Comparison of ENCODE assay signal across 25 mouse cellular contexts in genomic region chr7:119762166-119762697, GRCm38 (mm10). TPM values are rescaled to one million over a fixed set of nuclear protein-coding genes. Genes with fewer than 3 reads are reported as not detected.
"Had no signal": no experiment of that assay in that cellular context is flagged by ENCODE, and none has a peak within 500 bp of the region (broad histone marks: within the 10 kb centered on the region; RNA-seq: fewer than 3 reads in every experiment).

No protein-coding gene starts in this region.

- ATAC-seq: intestine, postnatal 0 days; midbrain, embryonic 13.5 days; midbrain, embryonic 16.5 days had no signal

- H3K9ac ChIP-seq: kidney, embryonic 15.5 days; limb, embryonic 13.5 days; liver, embryonic 15.5 days; midbrain, embryonic 13.5 days; neural tube, embryonic 13.5 days had no signal

- H3K9me3 ChIP-seq: kidney, embryonic 15.5 days; limb, embryonic 10.5 days; limb, embryonic 13.5 days; liver, embryonic 15.5 days; midbrain, embryonic 13.5 days; neural tube, embryonic 13.5 days had no signal

- H3K27me3 ChIP-seq: kidney, embryonic 15.5 days; limb, embryonic 13.5 days; liver, embryonic 15.5 days; midbrain, embryonic 13.5 days; neural tube, embryonic 13.5 days had no signal

- H3K36me3 ChIP-seq: kidney, embryonic 15.5 days; limb, embryonic 10.5 days; limb, embryonic 13.5 days; liver, embryonic 15.5 days; midbrain, embryonic 13.5 days; neural tube, embryonic 13.5 days had no signal

- H3K4me2 ChIP-seq: kidney, embryonic 15.5 days; limb, embryonic 13.5 days; liver, embryonic 15.5 days; midbrain, embryonic 13.5 days; neural tube, embryonic 13.5 days had no signal

- H3K27ac ChIP-seq: kidney, embryonic 15.5 days; limb, embryonic 10.5 days; limb, embryonic 13.5 days; liver, embryonic 15.5 days; macrophage; midbrain, embryonic 13.5 days; neural tube, embryonic 13.5 days had no signal

- H3K4me1 ChIP-seq: kidney, embryonic 15.5 days; limb, embryonic 10.5 days; limb, embryonic 13.5 days; liver, embryonic 15.5 days; midbrain, embryonic 13.5 days; neural tube, embryonic 13.5 days had no signal

- DNase-seq: kidney, adult 8-10 months; kidney, postnatal 10 days; kidney, postnatal 36 days; liver; lung, adult 2 months; retina, postnatal 1 day; right cerebral cortex, postnatal 4 days; thymus, adult 18-20 months; thymus, postnatal 36 days had no signal

- H3K4me3 ChIP-seq: kidney, embryonic 15.5 days; limb, embryonic 10.5 days; limb, embryonic 13.5 days; liver, embryonic 15.5 days; midbrain, embryonic 13.5 days; myocyte; neural tube, embryonic 13.5 days had no signal

RNA-seq across cellular contexts. Expression of gene Acsm3, which starts 1.5 kb away (rescaled TPM):
- total RNA-seq: layer of hippocampus, adult 18-20 months; layer of hippocampus, postnatal 14 days; left cerebral cortex, adult 8-10 months; left cerebral cortex, postnatal 14 days; megakaryocyte, adult 5-6 weeks; neutrophil, adult 5-6 weeks had no signal
- polyA plus RNA-seq: macrophage; midbrain, embryonic 16.5 days had no signal
